Mouse (Mus musculus) retina, postnatal 7 days (tissue): Measurements from ENCODE around the gene Met.

ENCODE experiments used
- DNase-seq: peaks from one replicate; pipeline ENCODE4 v3.0.0-alpha.2; 2012; ENCODE audit warnings: low read depth, low spot score

Gene Met

DNA sequence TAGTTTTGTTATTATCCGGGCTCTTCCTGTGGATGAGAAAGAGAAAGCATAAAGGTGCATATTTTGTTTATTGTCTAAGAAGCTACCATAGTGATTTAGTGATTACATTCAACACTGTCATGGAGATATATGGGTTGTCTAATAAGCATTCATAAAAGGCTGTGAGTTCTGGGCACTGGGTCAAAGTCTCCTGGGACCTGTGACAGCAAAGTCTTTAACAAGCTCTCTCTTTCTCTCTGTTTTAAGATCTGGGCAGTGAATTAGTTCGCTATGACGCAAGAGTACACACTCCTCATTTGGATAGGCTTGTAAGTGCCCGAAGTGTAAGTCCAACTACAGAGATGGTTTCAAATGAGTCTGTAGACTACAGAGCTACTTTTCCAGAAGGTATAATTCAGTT, 85.2 kb downstream of the Met start:
- DNase-seq: no peak

DNA sequence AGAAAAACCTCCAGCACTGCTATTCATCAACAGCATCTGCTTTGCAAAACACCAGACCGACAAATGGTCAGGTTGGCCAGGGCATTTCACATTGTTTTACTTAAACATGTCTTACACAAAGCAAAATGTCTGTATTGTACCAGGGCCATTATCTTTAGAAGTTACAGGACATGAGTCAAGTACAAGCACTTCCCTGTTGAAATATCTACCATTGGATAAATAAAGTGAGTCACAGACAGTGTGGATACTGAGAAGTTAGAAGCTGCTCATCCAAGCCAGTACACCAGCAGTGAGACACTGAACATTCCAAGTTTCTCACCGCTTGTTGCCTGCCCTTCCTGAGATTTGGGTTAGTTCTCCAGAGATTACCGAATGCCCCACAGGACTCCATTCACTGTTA, 86.0 kb downstream of the Met start:
- no peak for DNase-seq

DNA sequence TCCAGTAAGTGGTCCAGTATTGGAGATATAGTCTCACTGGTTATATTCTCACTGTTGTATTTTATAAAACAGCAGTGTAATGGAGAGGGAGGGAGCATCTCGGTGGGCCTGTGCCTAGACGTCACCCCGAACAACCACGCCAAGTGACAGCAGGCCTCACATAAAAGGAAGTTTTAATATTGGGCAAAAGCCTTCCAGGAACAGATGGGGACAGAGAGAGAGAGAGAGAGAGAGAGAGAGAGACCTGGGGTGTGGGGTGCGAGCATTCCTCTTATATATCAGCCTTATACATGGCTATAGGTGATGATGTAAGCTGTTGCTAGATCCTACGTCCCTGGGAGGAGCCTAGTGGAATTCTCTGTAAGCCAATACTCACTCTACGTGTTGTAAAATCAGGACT, 90.7 kb downstream of the Met start:
- no peak for DNase-seq

DNA sequence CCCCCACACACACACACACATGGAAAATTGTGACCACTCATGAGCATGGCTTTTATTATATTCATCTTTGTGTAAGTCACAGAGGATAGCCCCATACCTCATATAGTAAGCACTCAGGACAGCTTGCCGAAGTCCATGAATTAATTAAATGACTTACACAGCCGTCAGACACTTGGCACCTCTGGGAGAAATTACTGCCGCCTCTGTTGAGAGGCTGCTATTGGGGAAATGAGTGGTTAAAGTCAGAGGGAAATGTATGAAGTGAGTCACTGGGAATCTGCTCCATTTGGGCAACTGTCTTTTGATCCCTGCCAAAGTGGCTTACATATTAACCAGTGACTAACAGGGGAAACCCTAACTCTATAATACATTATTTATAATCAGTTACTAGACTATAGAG, 91.2 kb downstream of the Met start:
- no peak for DNase-seq

DNA sequence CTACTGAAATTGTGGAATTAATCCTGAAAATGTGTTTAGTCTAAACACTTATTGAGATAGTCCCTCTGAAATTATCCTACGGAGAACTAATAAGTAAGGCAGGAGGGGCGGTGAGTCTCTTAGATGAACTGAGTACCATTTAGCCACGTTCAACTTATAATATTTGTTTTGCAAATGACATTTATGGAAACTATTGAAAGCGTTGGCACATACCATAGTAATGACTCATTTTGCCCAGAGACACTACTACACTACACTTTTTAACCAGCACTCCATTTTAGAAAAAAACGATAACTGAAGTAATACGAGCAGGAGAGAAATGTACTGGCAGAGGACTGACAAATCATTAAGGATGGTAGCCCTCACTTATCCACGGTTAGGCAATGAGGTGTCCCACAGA, 92.1 kb downstream of the Met start:
- DNase-seq: no peak

DNA sequence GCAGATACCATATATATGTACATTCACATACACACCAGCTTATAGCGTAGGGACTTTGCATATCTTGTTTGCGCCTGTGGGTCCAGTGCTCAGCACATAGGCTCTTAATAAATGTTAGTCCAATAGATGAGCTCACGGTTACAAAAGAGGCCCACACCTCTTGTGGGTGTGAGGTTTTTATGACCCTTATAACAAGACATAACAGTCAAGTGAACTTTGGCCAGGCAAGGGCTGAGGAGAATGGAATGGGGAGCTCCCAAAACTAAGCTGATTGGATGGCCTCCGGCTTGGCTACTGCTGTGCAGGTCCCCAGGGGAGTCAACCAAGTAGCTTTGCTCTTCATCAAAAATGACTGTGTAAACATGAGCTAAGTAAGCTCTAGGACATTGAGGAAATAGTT, 96.1 kb downstream of the Met start:
- DNase-seq: no peak

DNA sequence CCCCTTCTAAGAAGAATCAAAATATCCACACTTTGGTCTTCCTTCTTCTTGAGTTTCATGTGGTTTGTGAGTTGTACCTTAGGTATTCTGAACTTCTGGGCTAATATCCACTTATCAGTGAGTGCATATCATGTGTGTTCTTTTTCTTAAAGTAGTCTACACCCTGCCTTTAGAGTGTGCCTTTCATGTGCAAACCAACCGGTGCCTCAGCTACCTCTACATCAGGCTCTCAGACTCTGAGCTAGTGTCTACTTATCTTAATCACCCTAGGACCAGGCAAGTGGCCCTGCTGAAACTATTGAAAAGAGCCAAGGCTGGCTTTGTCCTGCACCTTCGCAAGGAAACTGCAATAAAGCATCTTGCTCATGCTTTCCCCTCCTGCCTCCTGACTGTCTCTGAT, 97.7 kb downstream of the Met start:
- DNase-seq: no peak

DNA sequence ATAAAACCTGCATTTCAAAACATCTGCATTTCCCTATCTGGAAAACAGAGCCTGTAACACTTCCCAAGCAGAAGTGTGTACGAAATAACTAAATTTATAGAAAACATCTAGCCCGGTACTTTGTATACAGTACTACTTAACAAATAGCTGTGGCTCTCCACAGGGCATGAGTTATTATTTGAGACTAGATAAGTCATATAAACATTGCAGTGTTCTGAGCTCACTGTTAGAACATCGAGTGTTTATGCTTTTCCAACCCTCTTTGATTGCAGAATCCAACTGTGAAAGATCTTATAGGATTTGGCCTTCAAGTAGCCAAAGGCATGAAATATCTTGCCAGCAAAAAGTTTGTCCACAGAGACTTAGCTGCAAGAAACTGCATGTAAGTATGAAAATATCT, 98.3 kb downstream of the Met start:
- DNase-seq: no peak

DNA sequence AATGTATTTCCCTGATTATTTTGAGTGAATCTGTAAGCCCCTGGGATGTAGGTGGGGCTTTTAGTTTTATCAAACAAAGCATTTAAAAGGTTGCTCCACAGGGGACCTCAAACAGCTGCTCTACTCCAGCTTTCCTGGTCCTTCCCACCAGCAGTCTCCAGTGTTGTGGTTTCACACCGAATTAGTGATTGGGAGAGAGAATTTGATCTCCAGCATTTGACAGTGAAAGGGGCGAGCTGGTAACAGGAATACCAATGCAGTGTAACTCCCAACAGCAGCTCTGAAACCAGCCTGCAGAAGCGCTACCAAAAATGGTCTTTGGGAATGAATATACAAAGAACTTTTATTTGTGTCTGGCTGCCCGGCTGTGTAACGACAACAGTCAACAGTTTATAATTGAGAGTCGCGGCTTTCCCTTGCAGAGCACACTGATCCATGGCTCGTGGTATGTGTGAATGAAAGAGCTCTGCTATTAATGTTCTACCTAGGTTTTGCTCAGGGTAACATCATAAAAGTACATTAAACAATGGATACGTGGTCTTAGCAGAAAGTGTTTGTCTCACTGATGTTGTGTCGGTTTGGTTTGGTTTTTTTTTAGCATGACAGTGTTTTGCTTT, 99.0 kb downstream of the Met start:
- no peak for DNase-seq

DNA sequence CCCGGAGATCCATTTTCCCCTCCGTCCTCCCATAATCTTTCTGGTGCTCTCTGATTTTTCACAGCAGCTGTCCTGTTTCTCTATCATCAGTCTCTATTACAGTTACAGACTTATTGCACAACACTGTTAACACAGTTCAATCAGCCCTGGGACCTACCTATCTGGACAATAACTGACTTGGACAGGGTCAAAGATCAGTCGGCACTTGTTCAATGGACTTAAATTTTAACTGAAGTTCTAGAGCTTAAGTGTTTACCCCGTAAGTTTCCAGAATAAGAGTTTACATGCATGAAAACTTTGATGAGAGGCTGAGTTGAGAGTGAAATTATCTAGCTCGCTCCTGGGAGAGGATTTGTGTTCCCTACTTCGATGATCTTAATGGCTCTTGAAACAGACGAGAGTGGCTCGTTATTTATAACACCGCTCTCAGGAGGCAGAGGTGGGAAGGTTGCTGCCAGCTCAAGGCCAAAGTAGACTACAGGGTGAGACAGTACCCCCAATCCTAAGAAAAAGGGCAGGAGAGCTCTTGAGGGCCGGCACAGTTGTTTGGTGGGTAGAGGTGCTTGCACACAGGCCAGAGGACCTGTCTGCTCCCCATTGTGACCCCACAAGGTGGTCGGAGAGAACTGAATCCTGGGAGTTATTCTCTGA, 105.2 kb downstream of the Met start:
- no peak for DNase-seq

DNA sequence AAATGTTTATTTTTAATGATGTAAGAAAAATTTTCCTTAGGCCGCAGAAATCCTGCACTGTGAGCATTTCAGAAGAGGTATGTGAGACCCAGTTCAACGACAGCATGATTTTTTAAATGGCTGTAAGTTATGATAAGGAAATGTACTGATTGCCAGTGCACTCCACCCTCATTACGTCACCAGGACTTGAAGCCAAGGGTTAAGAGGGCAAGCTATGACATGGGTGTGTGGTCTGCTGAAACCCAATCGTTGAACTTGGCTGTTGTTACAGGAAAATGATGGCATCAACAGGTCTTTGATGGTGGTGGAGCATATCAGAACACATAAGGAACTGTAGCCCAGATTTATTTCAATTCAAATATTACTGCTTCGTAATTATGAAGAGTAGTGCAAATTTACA, 109.6 kb downstream of the Met start:
- no peak for DNase-seq

DNA sequence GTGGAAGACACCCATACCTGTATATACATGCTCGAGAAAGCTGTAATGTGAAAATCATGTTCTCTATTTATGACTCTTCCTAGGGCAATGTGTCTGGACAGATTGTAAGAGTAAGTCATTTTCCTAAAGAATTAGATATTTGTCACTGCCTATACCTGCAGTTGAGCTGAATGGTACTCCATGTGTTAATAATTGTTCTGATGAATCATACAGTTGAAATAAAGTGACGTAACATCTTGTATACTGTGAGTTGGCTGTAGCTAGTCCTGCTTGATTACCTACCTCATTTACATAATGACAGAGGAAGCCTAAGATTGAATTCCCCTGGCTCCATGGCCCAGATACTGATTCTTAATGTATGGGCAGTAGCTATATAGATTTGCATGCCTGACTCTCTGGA, 110.1 kb downstream of the Met start:
- DNase-seq: no peak

DNA sequence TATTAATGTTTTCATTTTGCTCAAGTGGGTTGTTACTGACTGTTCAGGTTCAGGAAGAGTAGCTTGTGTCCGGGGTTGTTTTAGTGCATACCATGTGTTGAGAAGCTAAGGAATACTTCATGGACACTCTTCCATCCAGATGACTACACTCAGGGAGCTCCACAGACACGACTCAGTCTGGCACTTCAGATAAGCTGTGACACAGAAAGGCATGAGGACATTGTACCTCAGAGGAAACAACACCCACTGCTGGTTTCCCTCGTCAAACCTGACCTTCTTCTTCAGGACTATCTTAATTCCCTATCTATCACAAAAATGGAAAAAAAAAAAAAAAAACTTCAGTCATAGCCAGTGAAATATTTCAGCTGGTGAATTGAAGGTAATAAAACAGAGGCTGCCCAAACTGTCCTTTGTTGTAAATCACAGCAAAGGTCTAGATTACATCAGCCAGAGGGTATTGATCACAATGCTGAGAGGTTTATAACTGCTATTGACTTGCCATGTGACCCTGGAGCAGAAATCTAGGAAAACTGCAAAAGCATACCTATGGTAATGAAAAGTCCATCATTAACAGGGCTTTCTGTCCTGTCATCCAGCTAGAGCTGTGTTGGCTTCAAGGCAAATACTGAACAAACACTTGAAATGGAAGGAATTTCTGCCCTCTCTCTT, 114.6 kb downstream of the Met start:
- DNase-seq: no peak

DNA sequence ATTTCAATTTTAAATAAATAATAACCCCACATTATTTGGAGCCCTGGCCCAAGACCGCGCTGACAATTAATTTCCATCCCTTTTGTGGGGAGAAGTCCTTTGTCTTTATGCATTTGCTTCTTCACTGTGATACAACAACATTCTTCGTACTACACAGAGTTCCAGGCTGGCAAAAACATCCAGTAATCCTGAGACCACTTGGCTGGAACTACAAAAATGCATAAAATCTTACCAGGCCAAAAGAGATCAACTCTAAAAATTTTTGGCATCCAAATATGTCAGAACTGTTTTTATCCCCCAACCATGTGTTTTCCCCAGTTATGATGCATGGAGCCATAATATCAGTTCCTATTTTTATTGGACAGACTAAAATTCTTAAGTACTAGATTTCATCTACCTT, 116.7 kb downstream of the Met start:
- DNase-seq: no peak

DNA sequence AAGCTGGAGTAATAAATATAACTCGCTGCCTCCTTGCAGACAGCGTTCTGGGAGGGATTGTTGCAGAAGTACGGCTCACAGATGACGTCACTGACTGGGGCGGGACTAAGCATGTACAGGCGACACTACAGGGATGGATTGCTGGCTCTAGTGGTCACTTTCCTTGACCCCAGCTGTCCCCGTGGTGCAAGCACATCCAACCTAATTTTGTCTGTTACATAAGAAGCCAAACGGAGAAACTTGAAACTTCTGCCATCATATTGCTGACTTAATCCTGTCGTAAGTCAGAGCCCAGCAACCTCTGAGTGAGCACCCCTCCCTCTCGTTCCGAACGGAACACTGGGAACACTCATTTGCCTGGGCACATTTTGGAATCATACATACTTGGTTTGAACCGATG, 120.4 kb downstream of the Met start:
- DNase-seq: peak; percentile 32

DNA sequence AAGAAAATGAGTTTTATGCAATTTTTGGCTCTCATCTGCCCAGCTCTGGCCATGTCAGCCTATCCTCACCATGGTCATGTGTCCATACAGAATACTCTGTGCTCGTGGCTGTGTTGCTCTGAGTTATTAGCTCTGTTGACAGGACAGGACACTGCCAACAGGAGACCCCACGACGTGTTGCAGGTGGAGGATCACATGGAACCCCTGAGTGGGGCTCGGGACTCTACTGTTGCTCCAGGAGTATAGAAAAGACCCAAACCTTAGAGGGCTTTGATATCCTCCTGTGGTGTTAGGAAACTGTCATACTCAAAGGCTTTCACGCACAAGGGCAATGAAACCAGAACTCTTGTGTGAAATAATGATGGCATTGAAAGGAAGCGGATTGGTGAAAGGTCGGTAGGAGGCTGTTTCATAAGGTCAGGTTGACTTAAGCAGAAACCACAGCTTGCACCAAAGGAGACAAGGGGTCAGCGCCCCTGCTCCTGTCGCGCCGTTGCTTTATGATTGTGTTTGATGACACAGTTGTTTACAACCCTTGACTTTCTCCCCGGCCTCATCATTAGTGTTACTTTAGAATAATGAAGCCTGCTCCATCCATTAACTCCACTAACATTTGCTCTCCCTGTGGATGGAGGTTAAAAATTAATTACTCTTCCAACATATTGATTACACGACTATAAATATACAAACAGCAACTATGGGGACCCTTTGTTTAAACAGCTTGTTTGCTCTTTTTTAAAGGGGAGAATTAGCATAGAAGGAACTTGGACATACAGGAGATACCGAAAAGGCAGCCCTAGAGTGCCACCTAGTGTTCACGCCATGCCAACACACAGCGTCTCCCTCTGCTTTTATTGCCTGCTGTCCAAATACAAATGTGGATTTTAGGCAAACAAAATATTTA, 125.7 kb downstream of the Met start:
- peak; percentile 42 for DNase-seq

DNA sequence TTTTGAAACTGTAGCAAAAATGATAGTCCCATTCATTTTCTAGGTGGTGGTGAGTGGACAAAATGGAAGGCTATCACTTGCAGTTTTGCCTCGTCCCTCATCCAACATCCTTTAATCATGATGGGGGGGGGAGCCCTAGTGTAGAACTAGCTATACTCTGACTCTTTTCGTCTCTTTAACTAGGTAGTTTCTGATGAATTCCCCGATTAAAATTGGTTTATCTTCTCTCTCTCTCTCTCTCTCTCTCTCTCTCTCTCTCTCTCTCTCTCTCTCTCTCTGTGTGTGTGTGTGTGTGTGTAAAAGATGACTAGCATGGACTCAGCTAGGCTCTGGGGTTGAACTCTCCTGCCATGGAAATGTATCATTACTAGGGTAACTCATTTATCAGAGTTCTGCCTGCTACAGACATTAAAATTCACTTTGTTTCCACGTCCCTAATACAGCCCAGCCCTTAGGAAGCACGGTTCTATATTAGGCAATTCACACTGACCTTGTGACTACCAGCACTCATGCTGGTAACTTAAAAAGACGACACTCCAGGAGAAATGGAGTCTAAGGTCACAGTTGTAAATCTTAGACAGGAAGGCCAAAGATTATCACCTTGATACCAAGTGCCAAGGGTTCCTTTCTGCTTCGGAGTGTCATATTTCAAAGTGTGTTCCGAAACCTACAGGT, 126.5 kb downstream of the Met start:
- DNase-seq: no peak

DNA sequence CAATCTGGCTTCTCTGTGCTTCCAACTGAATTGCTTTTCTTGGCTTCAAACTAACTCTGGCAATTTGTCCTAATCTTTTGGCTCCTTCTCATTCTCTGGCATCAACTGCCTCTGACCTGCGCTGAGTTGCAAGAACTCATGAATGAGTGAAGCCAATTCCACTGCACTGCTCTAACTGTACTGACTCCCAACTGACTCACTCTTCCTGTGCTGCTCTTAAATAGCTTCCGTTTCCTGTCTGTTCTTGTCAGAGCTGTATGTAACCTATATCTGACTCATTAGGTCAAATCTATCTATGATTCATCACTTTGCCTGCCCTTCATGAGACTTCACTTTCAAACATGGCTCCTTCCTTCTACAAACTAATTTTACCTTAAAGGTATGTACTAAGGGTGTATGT, 130.4 kb downstream of the Met start:
- no peak for DNase-seq

DNA sequence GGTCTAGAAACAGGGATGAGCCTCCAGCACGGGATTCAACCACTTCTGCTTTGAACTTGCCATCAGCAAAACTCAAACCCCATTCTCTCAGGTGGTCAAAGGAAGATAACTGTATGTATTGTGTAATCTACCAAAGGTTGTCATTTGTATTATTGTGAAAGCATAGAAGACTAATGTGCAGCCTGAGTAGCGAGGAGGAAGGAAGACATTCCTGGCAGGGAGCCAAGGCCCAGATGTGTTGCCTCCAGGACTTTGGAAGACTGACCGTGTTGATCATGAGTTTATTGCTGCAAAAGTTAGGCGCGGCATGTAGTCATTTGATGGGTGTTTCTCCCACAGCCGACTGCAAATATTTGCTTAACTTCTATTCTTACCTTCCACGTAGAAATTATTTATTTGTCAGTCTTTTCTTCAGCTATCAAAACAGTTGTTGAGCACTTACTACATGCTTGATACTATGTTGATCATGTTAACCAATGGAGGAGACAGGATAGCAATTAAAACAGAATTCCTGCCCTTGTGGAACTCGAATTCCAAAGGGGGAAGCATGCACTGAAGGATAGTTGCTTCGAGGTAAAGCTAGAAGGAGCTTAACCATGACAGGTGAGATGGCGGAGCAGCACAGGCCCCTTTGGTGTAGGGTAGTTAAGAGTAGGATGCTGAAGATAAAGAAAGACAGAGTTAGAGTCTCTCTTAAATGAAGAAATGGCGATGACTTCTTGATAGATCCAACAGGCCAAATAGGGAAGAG, 132.3 kb downstream of the Met start:
- no peak for DNase-seq

DNA sequence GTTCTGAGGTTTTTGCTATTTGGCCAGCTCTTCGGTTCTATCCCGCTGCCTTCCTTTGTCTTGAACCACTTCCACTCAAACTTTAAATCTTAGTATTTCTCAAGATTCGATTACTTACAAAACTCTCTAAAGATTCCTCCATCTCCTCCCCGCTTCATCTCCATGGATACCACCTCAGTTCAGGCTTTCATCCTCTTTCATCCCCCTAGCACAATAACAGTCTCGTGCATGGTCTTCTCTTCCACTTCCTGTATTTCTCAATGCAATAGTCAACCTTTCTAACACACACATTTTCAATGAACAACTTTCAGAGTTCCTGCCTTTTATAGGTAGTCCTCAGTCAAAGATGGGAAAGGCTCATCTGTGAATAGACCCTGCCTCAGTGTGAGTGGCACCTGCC, 135.8 kb downstream of the Met start:
- DNase-seq: no peak

DNA sequence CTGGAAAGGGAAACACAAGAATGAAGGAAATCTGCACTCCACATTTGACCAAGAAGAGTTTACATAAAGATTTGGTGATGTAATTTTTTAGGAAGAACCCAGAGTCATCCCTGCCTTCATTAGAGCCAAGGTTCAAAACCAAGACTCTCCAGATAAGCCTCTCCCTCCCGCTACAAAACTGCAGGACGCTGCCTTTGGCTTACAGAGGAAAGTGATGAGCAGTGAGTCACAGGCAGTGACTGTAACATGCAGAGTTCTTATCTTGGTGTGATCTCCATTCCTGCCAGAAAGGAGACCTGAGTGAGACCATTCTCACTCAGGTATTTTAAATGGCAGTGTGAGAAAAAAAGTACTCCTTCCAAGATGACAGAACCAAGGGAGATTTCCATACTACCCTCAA, 137.9 kb downstream of the Met start:
- DNase-seq: no peak
